Mouse (Mus musculus) E14TG2a.4 (cell line): ENCODE measurements around the gene Klhl30.

Source experiments
- CTCF ChIP-seq: conservative IDR thresholded peaks from 2 replicates; pipeline ENCODE4 v1.5.1; 2014; ENCODE audit warnings: low read length
- NANOG ChIP-seq: IDR thresholded peaks from 2 replicates; pipeline ENCODE4 v1.6.1; 2014; ENCODE audit warnings: borderline replicate concordance, low read length, mixed read lengths

DNA sequence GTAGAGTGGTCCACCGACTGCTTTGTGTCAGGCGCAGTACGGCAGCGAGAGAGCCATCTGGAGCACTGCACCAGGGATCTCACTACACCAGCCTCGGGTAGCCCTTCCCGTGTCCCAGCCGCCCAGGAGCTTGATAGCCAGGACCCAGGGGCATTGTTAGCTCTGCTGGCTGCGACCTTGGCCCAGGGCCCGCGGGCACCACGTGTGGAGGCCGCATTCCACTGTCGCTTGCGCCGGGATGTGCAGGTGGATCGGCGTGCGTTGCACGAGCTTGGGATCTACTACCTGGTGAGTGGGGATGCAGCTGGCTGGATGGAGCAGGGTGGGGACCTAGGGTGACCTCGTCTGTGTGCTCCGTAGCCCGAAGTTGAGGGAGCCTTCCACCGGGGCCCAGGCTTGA lies 19.2 kb downstream of the Klhl30 start:
- TF ChIP-seq CTCF (no peak), NANOG (no peak)
